Mouse (Mus musculus) spleen, adult 10 weeks (tissue): ENCODE data around the gene Gm10944. TPM values are rescaled to one million over a fixed set of nuclear protein-coding genes. Genes with fewer than 3 reads are reported as not detected.

Source experiments
- polyA plus RNA-seq: library from polyadenylated mRNA; stranded (reverse); fragments of 350-450 nt; fragmentation: Illumina TruSeq; extraction: RNeasy Lipid Tissue Mini Kit (QIAGEN cat#74804); gene quantifications from one replicate; pipeline ENCODE4 v1.2.3, GENCODE M21; 2015; ENCODE audit warnings: low replicate concordance; ENCODE audit not compliant: insufficient read depth

Gene Gm10944
- not detected for polyA plus RNA-seq

DNA sequence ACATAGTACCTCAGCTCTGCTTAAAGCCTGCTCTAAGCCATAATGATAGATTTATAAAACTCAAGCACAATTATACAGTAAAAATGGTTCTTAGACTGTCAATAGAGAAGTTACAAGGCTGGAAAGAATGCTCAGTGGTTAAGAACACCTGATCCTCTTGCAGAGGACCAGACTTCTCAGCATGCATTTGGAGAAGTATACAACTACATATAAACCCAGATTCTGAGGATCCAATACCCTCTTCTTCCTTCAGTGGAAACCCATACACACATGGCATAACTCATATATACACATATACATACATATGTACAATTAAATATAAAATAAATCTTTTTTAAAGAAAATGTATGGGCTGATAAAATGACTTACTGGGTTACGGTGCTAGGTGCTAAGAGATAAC, at the start of gene Gm10944:
Gm10944 (plus strand) TSS at position 301 of the 400 bp plus-strand sequence.

Other genes starting within 250 kb of the Gm10944 start
- gene Adgb, start 209.0 kb upstream of the Gm10944 start, polyA plus RNA-seq, result 3.0 TPM
- gene Rab32, start 123.1 kb upstream of the Gm10944 start, polyA plus RNA-seq, result 38.1 TPM